Mouse (Mus musculus) MEL (cell line): Measurements from ENCODE around the gene Fem1a. TPM values are rescaled to one million over a fixed set of nuclear protein-coding genes. Genes with fewer than 3 reads are reported as not detected.

Source experiments
- DNase-seq: peaks from one replicate; pipeline ENCODE4 v3.0.0; 2011; ENCODE audit warnings: low read depth, low spot score
- H3K27ac ChIP-seq: 2 replicates; pipeline ENCODE4 v1.5.1; 2012; ENCODE audit warnings: low read depth, mild to moderate bottlenecking, control low read depth, low read length, moderate library complexity; ENCODE audit not compliant: control insufficient read depth
- H3K27me3 ChIP-seq, 2 experiments: fragments of 150-350 bp in 1 of 2; sonication (generic) in 1 of 2; 2 replicates each; pipeline ENCODE4 v1.6.1; 2012; ENCODE audit warnings: low read length in 2 of 2, mild to moderate bottlenecking in 2 of 2, improper control_type of control experiment in 1 of 2, moderate library complexity in 1 of 2; ENCODE audit not compliant: insufficient read depth in 2 of 2, control insufficient read depth in 1 of 2
- H3K36me3 ChIP-seq, 2 experiments: 2 replicates each; pipeline ENCODE4 v1.6.1; 2012 to 2014; ENCODE audit warnings: low read length in 2 of 2, improper control_type of control experiment in 1 of 2, inconsistent platforms in 1 of 2, mild to moderate bottlenecking in 1 of 2; ENCODE audit not compliant: insufficient read depth in 2 of 2, control insufficient read depth in 1 of 2
- H3K4me1 ChIP-seq, 2 experiments: fragments of 150-350 bp in 1 of 2; sonication (generic) in 1 of 2; 2 replicates each; pipeline ENCODE4 v1.6.1; 2012; ENCODE audit warnings: low read length in 2 of 2, improper control_type of control experiment in 1 of 2, mild to moderate bottlenecking in 1 of 2; ENCODE audit not compliant: insufficient read depth in 2 of 2, control insufficient read depth in 1 of 2
- H3K4me3 ChIP-seq, 2 experiments: fragments of 150-350 bp in 1 of 2; sonication (generic) in 1 of 2; 2 replicates each; pipeline ENCODE4 v1.5.1; 2012; ENCODE audit warnings: low read depth in 2 of 2, low read length in 2 of 2, mild to moderate bottlenecking in 2 of 2, moderate library complexity in 2 of 2, control low read depth in 1 of 2, improper control_type of control experiment in 1 of 2; ENCODE audit not compliant: control insufficient read depth in 1 of 2, insufficient read depth in 1 of 2
- H3K79me2 ChIP-seq: 2 replicates; pipeline ENCODE4 v1.6.1; 2012; ENCODE audit warnings: mild to moderate bottlenecking, low read length, moderate library complexity; ENCODE audit not compliant: control insufficient read depth, poor library complexity, insufficient read depth
- H3K9ac ChIP-seq: 2 replicates; pipeline ENCODE4 v1.6.1; 2012; ENCODE audit warnings: low read depth, mild to moderate bottlenecking, control low read depth, low read length, moderate library complexity; ENCODE audit not compliant: control insufficient read depth, poor library complexity, severe bottlenecking
- H3K9me3 ChIP-seq: fragments of 150-350 bp; sonication (generic); replicated peaks from 2 replicates; pipeline ENCODE4 v1.6.1; 2012; ENCODE audit warnings: mild to moderate bottlenecking, low read length, improper control_type of control experiment, moderate library complexity; ENCODE audit not compliant: insufficient read depth
- CTCF ChIP-seq, 3 experiments: IDR thresholded peaks in 2 of 3; conservative IDR thresholded peaks in 1 of 3; 2 replicates each; pipeline ENCODE4 v1.5.1; 2011 to 2012; ENCODE audit warnings: low read length in 3 of 3, low read depth in 2 of 3, mild to moderate bottlenecking in 2 of 3, improper control_type of control experiment in 1 of 3, inconsistent platforms in 1 of 3, mixed read lengths in 1 of 3, moderate library complexity in 1 of 3; ENCODE audit not compliant: control insufficient read depth in 1 of 3, insufficient read depth in 1 of 3, poor library complexity in 1 of 3, severe bottlenecking in 1 of 3
- E2F4 ChIP-seq: IDR thresholded peaks from 2 replicates; pipeline ENCODE4 v1.6.1; 2011; ENCODE audit warnings: low read depth, low read length, improper control_type of control experiment, borderline replicate concordance
- ELF1 ChIP-seq: IDR thresholded peaks from 2 replicates; pipeline ENCODE4 v1.6.1; 2014; ENCODE audit warnings: low read depth, mild to moderate bottlenecking, inconsistent platforms, low read length, improper control_type of control experiment, moderate library complexity
- GABPA ChIP-seq: IDR thresholded peaks from 2 replicates; pipeline ENCODE4 v1.6.1; 2012; ENCODE audit warnings: low read depth, mild to moderate bottlenecking, inconsistent platforms, low read length, improper control_type of control experiment, moderate library complexity
- JUND ChIP-seq: IDR thresholded peaks from 2 replicates; pipeline ENCODE4 v1.6.1; 2011; ENCODE audit warnings: low read depth, mild to moderate bottlenecking, improper control_type of control experiment, low read length
- MAZ ChIP-seq: IDR thresholded peaks from 2 replicates; pipeline ENCODE4 v1.6.1; 2012; ENCODE audit warnings: low read depth, mild to moderate bottlenecking, inconsistent platforms, low read length, improper control_type of control experiment
- MXI1 ChIP-seq: IDR thresholded peaks from 2 replicates; pipeline ENCODE4 v1.6.1; 2011; ENCODE audit warnings: mild to moderate bottlenecking, low read depth, low read length, improper control_type of control experiment
- MYB ChIP-seq: IDR thresholded peaks from 2 replicates; pipeline ENCODE4 v1.6.1; 2011; ENCODE audit warnings: mild to moderate bottlenecking, low read depth, low read length, improper control_type of control experiment
- NRF1 ChIP-seq: IDR thresholded peaks from 2 replicates; pipeline ENCODE4 v1.6.1; 2014; ENCODE audit warnings: low read depth, mild to moderate bottlenecking, inconsistent platforms, low read length, improper control_type of control experiment, moderate library complexity; ENCODE audit not compliant: poor library complexity, insufficient read depth, severe bottlenecking
- POLR2A ChIP-seq, 2 experiments: IDR thresholded peaks; 2 replicates each; pipeline ENCODE4 v1.6.1; 2011 to 2012; ENCODE audit warnings: low read length in 2 of 2, mild to moderate bottlenecking in 2 of 2, control low read depth in 1 of 2, improper control_type of control experiment in 1 of 2, low read depth in 1 of 2, moderate library complexity in 1 of 2; ENCODE audit not compliant: control insufficient read depth in 1 of 2, insufficient read depth in 1 of 2, poor library complexity in 1 of 2
- POLR2AphosphoS5 ChIP-seq: IDR thresholded peaks from 2 replicates; pipeline ENCODE4 v1.6.1; 2012; ENCODE audit warnings: low read depth, borderline replicate concordance, mild to moderate bottlenecking, inconsistent platforms, low read length, moderate library complexity, mixed read lengths
- SIN3A ChIP-seq: IDR thresholded peaks from 2 replicates; pipeline ENCODE4 v1.6.1; 2012; ENCODE audit warnings: low read length, improper control_type of control experiment, inconsistent platforms
- TAL1 ChIP-seq: IDR thresholded peaks from 2 replicates; pipeline ENCODE4 v1.6.1; 2012; ENCODE audit warnings: mild to moderate bottlenecking, inconsistent platforms, low read length, moderate library complexity, mixed read lengths
- TCF12 ChIP-seq: IDR thresholded peaks from 2 replicates; pipeline ENCODE4 v1.6.1; 2014; ENCODE audit warnings: low read depth, mild to moderate bottlenecking, inconsistent platforms, low read length, improper control_type of control experiment, moderate library complexity
- ZC3H11A ChIP-seq: IDR thresholded peaks from 2 replicates; pipeline ENCODE4 v1.6.1; 2012; ENCODE audit warnings: low read depth, mild to moderate bottlenecking, inconsistent platforms, low read length, improper control_type of control experiment
- ZNF384 ChIP-seq: IDR thresholded peaks from 2 replicates; pipeline ENCODE4 v1.6.1; 2012; ENCODE audit warnings: low read depth, mild to moderate bottlenecking, inconsistent platforms, low read length, improper control_type of control experiment
- polyA plus RNA-seq, 2 experiments: library from polyadenylated mRNA; stranded (reverse) in 1 of 2; unstranded in 1 of 2; fragments of >175 nt in 1 of 2; fragments of >200 nt in 1 of 2; gene quantifications; 2 replicates each; pipeline versions ENCODE4 v1.2.1 to v1.2.4; 2012; ENCODE audit warnings: low replicate concordance in 2 of 2, low read depth in 1 of 2; ENCODE audit not compliant: insufficient read length in 2 of 2, insufficient read depth in 1 of 2, missing spikeins in 1 of 2
- total RNA-seq: library from RNA; depleted of rRNA; stranded (reverse); fragments of 300-350 nt; gene quantifications from 2 replicates; pipeline ENCODE4 v1.2.3, GENCODE M21; 2012

Gene Fem1a
- total and polyA plus RNA-seq, 3 experiments = 17.1 to 21.5 TPM; not detected in 1

GRCm38 (mm10) chr17:56241541-56242401, 14.8 kb upstream of the Fem1a start:
- H3K79me2 ChIP-seq = no peaks in the 10 kb centered on the region
- H3K27me3 ChIP-seq = peaks cover 0 to 17% of the 10 kb centered on the region in 2 experiments
- H3K4me3 ChIP-seq = no peak overlapping the region
- TF ChIP-seq SIN3A = peak; percentile 100
- TF ChIP-seq MXI1 = peak; percentile 99
- TF ChIP-seq E2F4 = no peak
- peak in 1 of 3 experiments; percentile 13; a peak in 1 of 6 replicates for TF ChIP-seq CTCF (IDR thresholded peaks at IDR 0.05 in 2 of 3, conservative IDR thresholded peaks at IDR 0.05 in 1 of 3; ENCODE audit: control insufficient read depth in 1 of 3, insufficient read depth in 1 of 3, low read depth in 2 of 3, low read length in 3 of 3, poor library complexity in 1 of 3, severe bottlenecking in 1 of 3)
- TF ChIP-seq POLR2A (IDR thresholded peaks at IDR 0.05; ENCODE audit: control insufficient read depth in 1 of 2, insufficient read depth in 1 of 2, low read depth in 1 of 2, low read length in 2 of 2, poor library complexity in 1 of 2) = no peak
- no peak for TF ChIP-seq TCF12
- no peaks in the 10 kb centered on the region for H3K4me1 ChIP-seq
- no peaks in the 10 kb centered on the region for H3K36me3 ChIP-seq
- no peaks in the 10 kb centered on the region for H3K9me3 ChIP-seq
- peak; percentile 89 for DNase-seq
- no peak overlapping the region for H3K9ac ChIP-seq
- no peak overlapping the region for H3K27ac ChIP-seq

DNA sequence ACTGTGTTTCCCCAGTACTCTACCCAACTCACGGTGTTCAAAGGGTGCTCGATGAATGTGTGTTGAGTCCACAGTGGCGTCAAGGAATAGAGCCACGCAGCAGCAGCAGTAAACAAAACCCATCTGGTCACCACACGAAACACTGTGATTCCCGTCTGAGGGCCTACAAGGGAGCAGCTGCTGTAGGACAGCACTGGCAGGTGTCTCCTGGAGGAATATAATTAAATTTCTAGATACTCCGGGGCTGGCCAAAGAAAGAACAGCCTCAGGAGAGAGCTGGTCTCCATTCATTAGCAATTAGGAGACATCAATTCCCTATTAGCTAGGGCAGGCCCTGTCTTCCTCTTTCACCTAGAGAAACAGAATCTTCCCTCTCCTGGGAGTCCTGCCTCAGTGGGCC, 11.0 kb upstream of the Fem1a start:
- no peak overlapping the region for H3K9ac ChIP-seq
- no peaks in the 10 kb centered on the region for H3K36me3 ChIP-seq
- no peaks in the 10 kb centered on the region for H3K79me2 ChIP-seq
- TF ChIP-seq CTCF (IDR thresholded peaks at IDR 0.05 in 2 of 3, conservative IDR thresholded peaks at IDR 0.05 in 1 of 3; ENCODE audit: control insufficient read depth in 1 of 3, insufficient read depth in 1 of 3, low read depth in 2 of 3, low read length in 3 of 3, poor library complexity in 1 of 3, severe bottlenecking in 1 of 3) = no peak
- TF ChIP-seq E2F4 = no peak
- TF ChIP-seq NRF1 = no peak
- TF ChIP-seq ZC3H11A = no peak
- TF ChIP-seq GABPA = no peak
- no peak for TF ChIP-seq ZNF384
- no peak for TF ChIP-seq ELF1
- TF ChIP-seq MAZ = no peak
- no peak for TF ChIP-seq SIN3A
- TF ChIP-seq TAL1 = no peak
- no peak for TF ChIP-seq JUND
- TF ChIP-seq POLR2AphosphoS5 = no peak
- no peak for TF ChIP-seq MYB
- H3K27ac ChIP-seq = no peak overlapping the region
- peaks cover 3 to 17% of the 10 kb centered on the region in 2 experiments; a peak in 3 of 4 replicates for H3K27me3 ChIP-seq
- H3K9me3 ChIP-seq = no peaks in the 10 kb centered on the region
- no peaks in the 10 kb centered on the region for H3K4me1 ChIP-seq
- DNase-seq = no peak
- no peak overlapping the region for H3K4me3 ChIP-seq
